Comparison of ENCODE assay signal across 8 mouse cellular contexts in genomic region chr17:84113608-84114278, GRCm38 (mm10).
A peak's percentile ranks its signal among the peaks of the same experiment; 100 is the strongest.
DNase-seq lines count a peak whose midpoint lies in the region; ATAC-seq and TF ChIP-seq lines count a peak whose summit lies in the region.

No protein-coding gene starts in this region.

- no peak overlapping the region for H3K27ac ChIP-seq in cerebellum, adult 2 months (ENCODE audit: insufficient read depth, low read length)
- H3K27ac ChIP-seq in hindbrain, embryonic 12.5 days: no peak overlapping the region

- TF ChIP-seq CTCF in cerebellum, adult 2 months (IDR thresholded peaks at IDR 0.05; ENCODE audit: borderline replicate concordance, insufficient read depth, low read depth, low read length): peak; percentile 57

- H3K36me3 ChIP-seq in hindbrain, embryonic 12.5 days: no peaks in the 10 kb centered on the region

- H3K4me1 ChIP-seq in cerebellum, adult 2 months (ENCODE audit: control insufficient read depth, insufficient read depth, low read length): 0 out of 2 replicates have a peak, but pooled peaks cover 3% of the 10 kb centered on the region
- peaks cover 11% of the 10 kb centered on the region for H3K4me1 ChIP-seq in hindbrain, embryonic 12.5 days

- no peaks in the 10 kb centered on the region for H3K27me3 ChIP-seq in cerebellum, adult 2 months (ENCODE audit: control insufficient read depth, insufficient read depth, low read length)
- no peaks in the 10 kb centered on the region for H3K27me3 ChIP-seq in hindbrain, embryonic 12.5 days

- DNase-seq in T-cell, adult 2 months (ENCODE audit: low spot score): peak; percentile 91
- DNase-seq in cerebellum, adult 2 months: peak; percentile 54 to 61
- peak; percentile 75 to 80 for DNase-seq in left cerebral cortex, adult 18-20 months (ENCODE audit: low spot score in 2 of 2)
- DNase-seq in lung, postnatal 4 days: peak; percentile 90 to 94
- DNase-seq in right cerebral cortex, postnatal 36 days (ENCODE audit: low spot score in 2 of 2): peak; percentile 42 to 46
- DNase-seq in urinary bladder, postnatal 36 days (ENCODE audit: low spot score in 2 of 2): peak; percentile 88 to 92

- H3K4me2 ChIP-seq in hindbrain, embryonic 12.5 days (replicated peaks): no peak overlapping the region

- TF ChIP-seq POLR2A in cerebellum, adult 2 months (IDR thresholded peaks at IDR 0.05; ENCODE audit: borderline replicate concordance, insufficient read depth, low read length): no peak

- peak; percentile 50 for ATAC-seq in frontal cortex, adult (ENCODE audit: low TSS enrichment)
- peak; percentile 58; the same call in 1 of the 2 replicates for ATAC-seq in hindbrain, embryonic 12.5 days (ENCODE audit: low FRiP score)

- WGBS in cerebellum, adult 2 months: 28% methylated on average over 8 of the region's 8 CpGs
- 24% methylated on average over 8 of the region's 8 CpGs for WGBS in hindbrain, embryonic 12.5 days

- no peak overlapping the region for H3K9ac ChIP-seq in hindbrain, embryonic 12.5 days

- H3K4me3 ChIP-seq in cerebellum, adult 2 months (replicated peaks; ENCODE audit: insufficient read depth, low read depth, low read length): no peak overlapping the region
- H3K4me3 ChIP-seq in hindbrain, embryonic 12.5 days: no peak overlapping the region

- H3K9me3 ChIP-seq in hindbrain, embryonic 12.5 days (replicated peaks): no peaks in the 10 kb centered on the region
